Mouse (Mus musculus) thymus, postnatal 4 days (tissue): Measurements from ENCODE around the gene Ints6.
A peak's percentile ranks its signal among the peaks of the same experiment; 100 is the strongest.
"Not testable (repeated sequence)": the region's sequence is repeated elsewhere in the genome, so short reads cannot be mapped to it uniquely, and the experiment has no call there.

ENCODE experiments used
- DNase-seq: peaks from one replicate; pipeline ENCODE4 v3.0.0; 2021

Ints6 gene

DNA sequence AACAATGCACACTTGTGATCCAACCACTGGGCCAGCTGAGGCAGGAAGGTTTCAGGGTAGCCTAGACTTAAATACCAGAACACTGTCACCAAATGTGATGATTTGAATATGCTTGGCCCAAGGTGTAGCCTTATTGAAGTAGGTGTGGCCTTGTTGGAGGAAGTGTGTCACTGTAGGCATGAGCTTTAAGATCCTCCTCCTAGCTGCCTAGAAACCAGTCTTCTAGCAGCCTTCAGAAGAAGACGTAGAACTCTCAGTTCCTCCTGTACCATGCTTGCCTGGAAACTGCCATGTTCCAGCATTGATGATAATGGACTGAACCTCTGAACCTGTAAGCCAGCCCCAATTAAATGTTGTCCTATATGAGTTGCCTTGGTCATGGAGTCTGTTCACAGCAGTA lies 25.3 kb downstream of the Ints6 start:
- no peak for DNase-seq

DNA sequence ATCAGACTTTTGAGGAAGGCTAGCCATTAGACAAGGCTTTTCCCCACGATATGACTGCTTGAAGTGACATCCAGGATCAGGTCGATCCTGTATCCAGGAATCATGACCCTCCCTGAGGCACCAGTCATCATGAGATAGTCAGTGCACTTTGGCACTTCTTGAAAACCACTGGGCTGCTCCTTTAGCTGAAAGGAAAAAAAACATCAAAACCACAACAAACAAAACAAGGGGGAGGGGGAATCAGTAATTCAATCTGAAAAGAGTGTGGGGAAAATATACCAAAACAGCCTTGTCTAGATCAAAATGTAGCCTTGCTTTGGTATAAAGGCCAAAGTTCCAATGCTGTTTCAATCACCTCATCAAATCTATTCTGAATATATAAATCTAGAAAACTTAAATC lies 27.3 kb downstream of the Ints6 start:
- DNase-seq = no peak

DNA sequence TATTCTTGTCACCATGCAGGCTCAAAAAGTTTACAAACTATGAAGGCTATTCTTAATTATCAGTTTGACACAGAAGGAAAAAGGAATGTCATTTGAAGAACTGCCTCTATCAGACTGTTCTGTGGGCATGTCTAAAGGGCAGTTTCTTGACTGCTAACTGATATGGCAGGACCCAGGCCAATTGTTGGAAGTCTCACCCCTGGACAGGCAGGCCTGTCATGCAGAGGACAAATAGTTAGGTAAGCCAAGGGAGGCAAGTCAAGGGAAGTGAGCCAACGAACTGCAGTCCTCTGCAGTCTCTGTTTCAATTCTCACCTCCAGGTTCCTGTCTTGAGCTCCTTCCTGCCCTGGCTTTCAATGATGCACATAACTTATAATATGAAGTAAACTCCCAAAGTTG lies 29.1 kb downstream of the Ints6 start:
- DNase-seq = no peak

DNA sequence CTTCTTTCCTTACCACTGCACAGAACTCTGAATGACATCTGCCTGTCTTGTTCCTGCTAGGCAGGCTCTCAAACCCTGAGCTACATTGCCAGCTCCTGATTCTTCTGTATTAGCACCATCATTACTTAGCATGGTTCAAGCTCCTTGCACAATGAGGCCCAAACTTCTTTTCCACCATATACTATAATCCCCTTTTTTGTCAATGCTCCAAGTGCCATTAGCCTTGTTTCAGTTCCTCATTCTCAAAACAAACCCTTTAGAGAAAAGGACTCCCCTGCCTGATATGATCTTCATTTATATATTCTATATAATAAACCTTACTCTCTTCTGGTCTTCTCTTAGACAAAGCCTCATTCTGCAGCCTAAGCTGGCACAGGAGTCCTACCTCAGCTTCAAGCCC lies 36.4 kb downstream of the Ints6 start:
- DNase-seq = no peak

DNA sequence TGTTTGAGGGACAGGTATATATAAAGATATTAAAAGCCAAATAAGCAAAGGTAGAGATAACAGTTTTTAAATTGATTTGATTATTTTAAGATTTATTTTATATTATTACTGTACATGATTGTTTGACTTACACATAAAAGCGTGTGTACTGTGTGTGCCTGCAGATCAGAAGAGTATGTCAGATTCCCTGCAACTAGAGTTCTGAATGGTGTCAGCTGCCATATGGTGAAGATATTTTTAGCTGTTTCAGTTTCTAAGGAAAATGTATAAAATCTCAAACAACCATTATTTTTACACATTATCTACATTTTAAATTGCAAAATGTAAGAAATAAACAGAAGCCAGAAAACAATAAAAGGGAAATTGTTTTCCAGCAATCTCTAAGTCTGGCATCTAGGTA lies 39.3 kb downstream of the Ints6 start:
- DNase-seq = no peak

DNA sequence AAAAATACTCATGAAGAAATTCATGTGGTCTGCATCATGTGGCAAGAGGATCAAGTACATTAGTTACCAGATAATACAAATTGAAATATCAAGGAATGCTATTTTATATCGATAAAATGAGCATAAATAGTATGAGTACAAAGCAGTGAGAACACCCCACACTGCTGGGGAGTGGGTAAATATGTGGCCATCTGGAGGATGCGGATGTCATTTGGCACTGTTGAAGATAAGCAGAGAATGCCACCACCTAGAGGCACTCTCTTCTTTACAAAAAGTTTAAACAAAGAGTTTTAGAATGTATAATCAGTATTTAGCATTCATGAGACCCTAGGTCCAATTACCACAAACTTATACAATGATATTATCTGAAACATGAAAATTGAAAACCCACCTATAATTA lies 42.8 kb downstream of the Ints6 start:
- no peak for DNase-seq

DNA sequence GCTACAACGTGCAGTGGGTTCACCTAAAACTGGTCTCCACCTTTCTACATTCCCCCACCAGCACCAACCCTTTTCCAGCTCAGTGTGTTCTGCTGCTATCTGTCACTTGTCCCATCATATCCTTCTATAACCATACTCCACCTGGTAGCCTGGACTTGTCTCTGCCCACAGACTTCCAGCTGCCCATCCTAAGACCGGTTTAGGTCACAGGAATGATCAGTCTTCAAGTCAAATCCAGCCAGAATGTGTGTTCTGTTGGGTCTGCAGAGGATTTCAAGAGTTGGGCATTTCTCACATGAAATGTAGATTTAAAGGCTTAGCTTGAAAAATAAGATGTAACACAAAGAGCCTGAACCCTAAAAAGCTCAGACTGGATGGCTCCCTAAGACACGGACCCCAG lies 87.3 kb downstream of the Ints6 start:
- DNase-seq = no peak

DNA sequence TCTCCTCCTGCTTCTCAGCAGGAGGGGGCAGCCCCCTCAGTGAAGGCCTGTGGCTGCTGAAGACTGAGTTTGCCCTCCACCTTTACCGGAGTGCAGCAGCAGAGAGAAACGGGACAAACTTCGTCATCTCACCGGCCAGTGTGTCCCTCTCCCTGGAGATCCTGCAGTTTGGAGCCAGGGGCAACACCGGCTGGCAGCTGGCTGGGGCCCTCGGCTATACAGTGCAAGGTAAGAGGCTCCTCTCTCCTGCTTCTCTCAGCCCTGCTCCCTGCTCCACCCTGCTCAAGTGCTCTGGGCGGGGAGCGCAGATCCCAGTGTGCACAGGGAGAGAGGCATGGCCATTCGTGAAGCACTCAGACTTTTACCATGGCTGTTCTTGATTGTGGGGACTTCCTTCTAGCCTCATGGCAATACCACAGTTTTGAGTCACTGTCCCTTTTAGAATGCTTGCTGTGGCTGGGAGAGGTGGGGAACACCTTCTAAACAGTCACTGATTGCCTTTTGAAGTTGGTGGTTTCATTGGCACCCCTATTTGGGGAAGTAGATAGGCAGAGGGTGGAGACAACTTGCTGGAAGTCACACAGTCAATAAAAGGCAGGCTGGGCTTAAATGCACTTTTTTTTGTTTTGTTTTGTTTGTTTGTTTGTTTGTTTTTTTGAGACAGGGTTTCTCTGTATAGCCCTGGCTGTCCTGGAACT lies 95.8 kb downstream of the Ints6 start:
- DNase-seq = peak; percentile 13

DNA sequence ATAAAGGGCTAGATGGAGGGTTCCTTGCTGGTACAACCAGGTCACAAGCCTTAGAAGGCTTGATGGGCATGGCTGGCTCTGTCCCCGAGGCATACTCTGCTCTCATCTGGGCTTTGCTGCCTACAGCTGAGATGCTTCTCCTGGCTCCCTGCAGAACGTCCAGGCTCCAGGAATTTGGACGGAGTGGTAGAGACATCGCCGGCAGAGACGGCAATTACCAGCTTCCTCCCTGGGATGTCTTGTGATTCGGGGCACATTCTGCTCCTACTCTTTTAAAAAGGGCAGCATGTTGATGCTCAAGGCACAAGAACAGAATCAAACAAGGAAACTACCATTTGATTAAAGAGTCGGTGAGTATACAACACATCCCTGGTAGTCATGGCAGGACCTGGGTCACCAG lies 97.6 kb downstream of the Ints6 start, which contains the start of gene Serpine3:
Gene Serpine3 (plus strand): TSS at position 301 of the 400 bp plus-strand sequence.
- no peak for DNase-seq

DNA sequence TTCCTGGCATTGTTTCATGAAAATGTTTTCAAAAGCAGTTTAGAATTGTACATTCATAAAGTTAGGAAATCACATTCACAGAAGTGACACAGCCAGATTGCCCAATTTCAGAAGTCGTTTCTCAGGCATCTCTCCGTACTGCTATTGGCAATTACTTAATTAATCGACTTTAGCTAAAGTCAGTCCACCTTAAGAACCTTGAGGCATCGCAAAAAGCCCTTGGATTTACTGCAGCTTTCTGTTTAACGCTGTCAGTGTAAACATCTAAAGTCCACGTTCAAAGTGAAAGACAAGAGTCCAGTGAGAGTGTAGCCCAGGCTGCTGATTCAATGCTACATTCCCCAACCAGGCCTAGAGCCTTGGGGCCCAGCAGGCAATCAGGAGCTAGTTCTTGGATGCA lies 98.6 kb downstream of the Ints6 start:
- no peak for DNase-seq

DNA sequence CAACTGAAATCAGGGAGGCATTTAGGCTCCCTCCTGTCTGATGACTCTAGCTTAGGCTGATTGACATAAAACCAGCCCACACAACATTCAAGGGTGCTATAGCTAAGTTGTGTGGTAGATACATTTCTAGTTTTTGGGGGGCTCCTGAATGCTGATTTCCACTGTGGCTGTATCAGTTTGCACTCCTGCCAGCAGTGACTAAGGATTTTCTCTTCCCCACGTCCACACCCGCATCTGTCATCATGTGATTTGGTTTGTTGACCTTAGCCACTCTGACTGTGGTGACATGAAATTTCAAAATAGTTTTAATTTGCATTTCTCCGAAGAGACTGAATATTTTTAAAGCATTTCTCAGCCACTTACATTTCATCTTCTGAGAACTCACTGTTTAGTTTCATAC lies 103.5 kb downstream of the Ints6 start:
- DNase-seq = no peak

DNA sequence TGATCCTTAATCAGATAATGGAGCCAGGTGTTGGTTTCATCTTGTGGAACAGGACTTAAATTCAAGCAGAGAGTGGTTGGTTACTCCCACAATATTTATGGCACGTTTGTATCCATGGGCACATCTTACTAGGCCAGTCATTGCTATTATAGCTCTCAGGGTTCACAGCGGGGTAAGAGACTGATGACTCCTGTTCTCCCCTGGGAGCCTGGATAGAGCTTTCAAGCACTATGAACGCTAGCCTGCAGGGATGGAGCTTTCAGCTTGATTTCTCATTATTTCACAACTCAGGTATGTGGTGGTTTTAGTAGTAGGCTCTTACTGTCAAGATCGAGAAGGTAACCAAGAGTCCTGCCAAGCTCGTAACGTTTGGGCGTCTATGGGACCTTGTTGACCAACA lies 105.0 kb downstream of the Ints6 start:
- no peak for DNase-seq

DNA sequence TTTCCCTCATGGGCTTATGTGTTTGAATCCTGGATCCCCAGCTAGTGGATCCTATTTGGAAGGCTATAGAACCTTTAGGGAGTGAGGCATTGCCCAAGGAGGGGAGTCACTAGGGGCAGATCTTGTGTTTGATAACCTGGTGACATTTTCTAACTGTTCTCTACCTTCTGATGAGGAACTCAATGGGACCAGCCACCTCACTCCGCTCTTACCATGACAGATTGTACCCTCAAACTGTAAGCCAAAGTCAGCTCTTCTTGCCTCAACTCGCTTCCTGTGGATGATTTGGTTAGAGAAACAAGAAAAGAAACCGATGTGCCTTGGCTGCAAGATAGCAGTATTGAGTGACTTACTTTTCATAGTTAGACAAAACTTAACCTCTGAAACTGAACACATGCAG lies 109.2 kb downstream of the Ints6 start:
- DNase-seq = no peak

DNA sequence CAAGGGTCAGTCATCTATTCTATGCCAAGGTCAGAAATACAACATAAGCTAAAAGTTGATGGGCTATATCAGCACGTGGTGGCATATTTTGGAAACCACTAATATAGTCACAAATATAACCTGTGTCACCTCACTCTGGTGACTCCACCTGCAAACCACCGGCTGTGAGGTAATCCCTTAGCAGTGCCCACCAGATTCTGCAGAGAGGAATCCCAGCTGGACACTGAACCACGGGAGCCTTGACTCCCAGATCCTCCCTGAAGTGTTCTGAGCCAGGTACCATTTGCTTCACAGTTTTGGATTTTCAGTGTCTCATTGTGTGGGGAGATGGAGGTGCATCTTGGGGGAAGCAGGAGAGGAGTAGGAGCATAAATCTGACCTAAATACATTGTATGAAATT lies 110.6 kb downstream of the Ints6 start:
- DNase-seq = no peak

DNA sequence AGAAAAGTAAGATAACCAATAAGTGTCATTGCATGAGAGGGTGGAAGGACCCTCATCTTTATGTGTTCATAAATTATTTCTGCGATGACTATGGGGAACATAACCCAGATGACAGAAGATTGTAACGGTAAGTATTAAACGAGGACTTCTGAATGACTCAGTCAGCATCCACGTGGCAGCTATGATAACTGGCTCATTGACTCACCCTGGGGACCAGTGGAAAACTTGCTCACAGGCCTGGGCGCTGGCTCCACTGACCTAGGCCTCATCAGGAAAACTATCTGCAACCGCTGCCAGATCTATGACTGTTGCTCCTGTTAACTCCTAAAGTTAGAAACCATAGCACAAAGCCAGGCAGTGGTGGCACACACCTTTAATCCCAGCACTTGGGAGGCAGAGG lies 112.6 kb downstream of the Ints6 start:
- no peak for DNase-seq

DNA sequence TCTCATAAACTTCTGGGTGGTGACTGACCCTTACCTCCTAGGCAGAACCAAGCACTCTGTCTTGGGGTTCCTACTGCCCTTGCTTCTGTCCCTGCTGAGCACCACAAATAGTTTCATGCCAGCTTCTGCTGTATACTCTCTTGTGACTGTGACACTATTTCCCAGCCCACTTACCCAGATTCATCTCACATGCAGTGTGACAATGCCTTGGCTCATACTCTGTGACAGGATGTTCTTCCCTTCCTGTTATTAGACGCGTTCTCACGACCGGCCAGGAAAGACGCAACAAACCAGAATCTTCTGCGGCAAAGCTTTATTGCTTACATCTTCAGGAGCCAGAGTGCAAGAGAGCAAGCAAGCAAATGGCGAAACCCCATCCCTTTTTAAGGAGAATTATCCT lies 118.6 kb downstream of the Ints6 start:
- not testable (repeated sequence) for DNase-seq

DNA sequence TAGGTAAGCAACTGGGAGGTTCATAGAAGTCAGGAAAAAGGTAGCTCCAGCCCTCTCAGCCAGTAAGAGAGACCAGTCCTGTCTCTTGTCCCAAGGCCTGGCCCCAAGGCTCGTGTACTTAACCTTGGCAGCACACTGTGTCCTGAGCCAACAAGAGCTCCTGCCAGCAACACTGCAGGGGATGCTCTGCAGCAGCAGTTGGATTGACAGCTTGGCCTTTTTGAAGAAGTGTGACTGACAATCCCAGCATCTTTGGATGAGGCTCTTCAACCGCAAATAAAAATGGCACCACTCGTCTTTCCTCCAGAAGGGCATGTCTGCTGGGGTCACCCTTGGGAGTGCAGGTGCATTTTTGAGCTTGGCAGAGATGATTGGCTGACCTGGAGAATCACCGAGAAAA lies 120.6 kb downstream of the Ints6 start:
- DNase-seq = no peak

DNA sequence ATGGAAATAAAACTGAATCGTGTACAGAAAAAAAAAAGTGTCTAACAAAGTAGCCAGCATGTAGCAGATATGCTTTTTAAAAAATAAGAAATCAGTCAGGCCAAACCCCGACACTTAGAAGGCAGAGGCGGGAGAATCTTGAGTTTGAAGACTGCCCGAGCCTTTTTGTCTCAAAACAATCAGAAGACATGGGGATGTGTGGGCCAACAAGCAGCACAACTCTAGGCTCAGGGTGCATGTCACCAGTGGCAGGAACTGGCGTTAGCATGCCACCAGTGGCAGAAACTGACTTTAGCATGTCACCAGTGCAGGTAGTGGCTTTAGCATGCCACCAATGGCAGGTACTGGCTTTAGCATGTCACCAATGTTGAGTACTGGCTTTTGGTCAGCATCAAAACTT lies 121.4 kb downstream of the Ints6 start:
- no peak for DNase-seq

DNA sequence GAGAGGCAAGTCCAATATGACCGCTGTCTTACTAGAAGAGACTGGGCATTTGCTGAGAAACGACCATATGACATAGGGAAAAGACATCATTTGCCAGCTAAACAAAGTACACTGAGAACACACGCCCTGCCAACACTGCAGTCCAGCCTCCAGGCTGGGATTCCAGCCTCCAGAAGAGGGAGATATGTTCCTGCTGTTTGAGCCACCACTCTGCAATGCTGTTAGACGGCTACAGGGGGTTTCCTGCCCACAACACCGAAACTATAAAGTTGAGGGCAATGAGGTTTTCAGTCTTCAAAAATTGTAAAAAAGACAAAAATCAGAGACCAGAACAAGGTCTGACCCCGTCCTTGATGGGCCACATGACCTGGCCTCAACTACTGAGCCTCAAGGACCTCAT lies 121.9 kb downstream of the Ints6 start:
- DNase-seq = no peak

DNA sequence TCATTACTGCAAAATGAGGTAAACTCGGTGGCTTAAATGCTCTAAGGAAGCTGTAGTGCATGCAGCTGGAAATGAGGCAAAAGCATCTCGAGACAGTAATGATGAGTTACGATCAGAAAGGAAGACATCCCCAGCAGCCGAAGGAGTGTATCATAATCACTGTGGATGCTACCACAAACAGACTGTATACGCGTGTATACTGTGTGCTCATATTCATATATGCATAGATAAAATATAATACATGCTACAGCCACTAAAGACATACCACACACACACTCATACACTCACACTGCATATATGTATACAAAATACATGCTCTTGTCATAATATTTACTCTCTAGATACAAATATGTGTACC lies 122.6 kb downstream of the Ints6 start:
- no peak for DNase-seq

DNA sequence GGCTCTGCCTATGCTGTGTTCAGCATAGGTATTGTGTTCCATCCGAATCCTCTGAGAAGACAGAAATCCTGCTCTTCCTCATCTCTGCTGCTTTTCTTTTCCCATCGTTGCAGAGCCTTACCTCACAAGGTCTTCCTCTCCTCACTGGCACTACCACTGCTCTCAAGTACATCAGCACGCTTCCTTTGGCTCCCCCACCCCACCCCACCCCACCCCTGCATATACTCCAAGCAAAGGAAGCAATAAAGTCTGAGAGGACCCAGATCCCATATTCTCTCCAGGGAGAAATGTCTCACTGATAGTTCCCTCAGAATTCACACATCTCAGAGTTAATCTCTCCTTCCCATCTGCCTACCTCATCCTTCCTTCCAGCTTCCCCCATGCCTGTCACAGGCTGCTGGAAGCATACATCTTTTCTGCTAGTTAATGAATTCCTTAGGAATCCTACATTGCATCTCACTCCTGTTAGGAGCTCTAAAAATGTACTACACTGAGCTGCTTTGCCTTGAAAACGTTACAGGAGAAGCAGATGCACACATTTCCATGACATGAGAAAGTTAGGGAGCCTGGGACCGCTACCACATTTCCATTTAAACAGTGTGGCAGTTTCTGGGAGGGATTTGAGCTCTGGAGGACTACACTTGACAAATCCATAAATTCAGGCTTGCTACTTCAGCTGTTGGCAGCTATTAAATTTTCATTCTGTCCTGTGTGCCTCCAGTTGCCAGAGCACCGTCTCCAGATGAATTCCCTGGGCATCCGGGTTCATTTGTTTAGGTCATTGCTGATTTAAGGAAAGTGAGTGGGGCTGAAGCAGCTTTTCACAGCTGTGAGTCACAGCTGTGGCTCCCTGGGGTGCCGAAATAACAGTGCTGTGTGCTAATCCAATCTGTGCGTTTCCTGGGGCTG lies 123.3 kb downstream of the Ints6 start:
- DNase-seq = no peak

DNA sequence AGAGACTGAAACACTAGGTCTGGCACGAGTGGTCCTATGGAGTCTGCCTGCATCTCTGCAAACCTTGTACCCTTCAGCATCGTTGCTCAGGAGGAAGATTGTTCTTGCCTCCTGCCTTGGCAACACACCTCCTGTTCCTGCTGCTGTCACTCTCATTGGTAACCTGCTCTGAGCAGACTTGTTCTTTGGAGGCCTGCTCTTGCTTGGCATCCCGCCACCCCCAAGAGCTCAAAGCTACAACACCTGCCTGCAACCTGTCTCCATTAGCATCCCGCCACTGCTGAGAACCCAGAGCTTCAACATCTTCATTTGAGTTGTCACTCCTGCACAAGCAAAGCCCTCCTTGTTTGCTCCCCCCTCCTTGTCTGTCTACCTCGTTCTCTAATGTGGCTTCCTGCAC lies 133.0 kb downstream of the Ints6 start:
- no peak for DNase-seq
